Mouse (Mus musculus) spleen, adult 2 months (tissue): ENCODE data around the gene Zbtb44.

Experiments
- CTCF ChIP-seq: fragments of 200-500 bp; IDR thresholded peaks from 2 replicates; pipeline ENCODE4 v1.5.1; 2011; ENCODE audit warnings: mild to moderate bottlenecking, inconsistent platforms; ENCODE audit not compliant: insufficient read depth, insufficient read length, insufficient replicate concordance; ENCODE audit errors: extremely low read depth
- POLR2A ChIP-seq: fragments of 200-500 bp; IDR thresholded peaks from 2 replicates; pipeline ENCODE4 v1.6.1; 2011; ENCODE audit warnings: low read depth, low read length, inconsistent platforms

DNA sequence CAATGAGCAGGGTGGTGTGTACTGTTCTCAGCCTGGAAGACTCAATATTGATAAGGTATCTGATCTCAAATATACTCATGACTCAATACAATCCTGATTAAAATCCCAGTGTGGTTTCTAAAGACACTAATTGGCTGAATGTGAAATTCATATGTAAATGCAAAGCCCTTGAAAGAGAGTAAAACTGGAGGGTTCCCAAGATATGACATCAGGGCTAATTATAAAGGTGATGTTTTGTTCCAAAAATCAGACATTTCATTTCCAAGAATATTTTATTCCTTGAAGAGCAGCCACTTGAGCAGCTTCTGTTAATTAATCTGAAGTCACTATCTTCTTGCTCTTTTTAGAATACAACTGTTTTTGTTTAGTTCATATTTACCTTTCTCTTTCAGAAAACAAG lies 85.1 kb downstream of the Zbtb44 start:
- no peak for TF ChIP-seq CTCF
- TF ChIP-seq POLR2A, result no peak
